Mouse (Mus musculus): Measurements from ENCODE around the gene Serinc1. TPM values are rescaled to one million over a fixed set of nuclear protein-coding genes. Genes with fewer than 3 reads are reported as not detected.

Gene Serinc1
- 127 TPM for polyA plus RNA-seq (2017; shearing (Covaris generic))

GRCm38 (mm10) chr10:57532218-57533101 is at the start of gene Serinc1:
Gene Serinc1, minus strand, starts transcription at chr10:57532530.

GRCm38 (mm10) chr10:57485908-57486541 is 46.3 kb downstream of the Serinc1 start, which contains the start of gene Hsf2:
Gene Hsf2, plus strand, starts transcription at chr10:57486385.

Other genes with a start within 250 kb of the Serinc1 start
- gene Hsf2, start 46.1 kb downstream of the Serinc1 start, polyA plus RNA-seq (2017; shearing (Covaris generic)) = 4.0 TPM
- 0.99 TPM for gene Pkib, start 99.5 kb upstream of the Serinc1 start, polyA plus RNA-seq (2017; shearing (Covaris generic))